Mouse (Mus musculus): ENCODE data around the gene Cnnm4. TPM values are rescaled to one million over a fixed set of nuclear protein-coding genes. Genes with fewer than 3 reads are reported as not detected.
"Not testable (repeated sequence)": the region's sequence is repeated elsewhere in the genome, so short reads cannot be mapped to it uniquely, and the experiment has no call there.

Gene Cnnm4
- total and polyA plus RNA-seq, 3 experiments, result 7.8 to 8.5 TPM; not detected in 1

- Histone ChIP-seq H3K27me3 (ENCODE audit: control insufficient read depth in 1 of 2, insufficient read depth in 2 of 2, low read length in 2 of 2) (no peaks in the 10 kb centered on the region), H3K27ac (ENCODE audit: control insufficient read depth, low read depth, low read length) (no peak overlapping the region), H3K79me2 (ENCODE audit: control insufficient read depth, insufficient read depth, low read length, poor library complexity) (no peaks in the 10 kb centered on the region), H3K9ac (ENCODE audit: control insufficient read depth, low read depth, low read length, poor library complexity, severe bottlenecking) (no peak overlapping the region), H3K4me1 (ENCODE audit: control insufficient read depth in 1 of 2, insufficient read depth in 2 of 2, low read length in 2 of 2) (peaks cover 0 to 4% of the 10 kb centered on the region in 2 experiments; a peak in 2 of 4 replicates), H3K4me3 (ENCODE audit: control insufficient read depth in 1 of 2, insufficient read depth in 1 of 2, low read depth in 2 of 2, low read length in 2 of 2) (no peak overlapping the region), H3K9me3 (replicated peaks; ENCODE audit: insufficient read depth, low read length) (no peaks in the 10 kb centered on the region), H3K36me3 (ENCODE audit: control insufficient read depth in 1 of 2, insufficient read depth in 2 of 2, low read length in 2 of 2) (no peaks in the 10 kb centered on the region)
- no peak for DNase-seq (ENCODE audit: low read depth, low spot score)
- no peak for TF ChIP-seq MAFK (IDR thresholded peaks at IDR 0.05; ENCODE audit: borderline replicate concordance, low read depth, low read length)
- TF ChIP-seq POLR2AphosphoS5 (IDR thresholded peaks at IDR 0.05; ENCODE audit: borderline replicate concordance, low read depth, low read length), result no peak
- TF ChIP-seq UBTF (IDR thresholded peaks at IDR 0.05; ENCODE audit: borderline replicate concordance, insufficient read depth, low read depth, low read length), result no peak
- no peak for TF ChIP-seq CTCF (IDR thresholded peaks at IDR 0.05 in 2 of 3, conservative IDR thresholded peaks at IDR 0.05 in 1 of 3; ENCODE audit: control insufficient read depth in 1 of 3, insufficient read depth in 1 of 3, low read depth in 2 of 3, low read length in 3 of 3, poor library complexity in 1 of 3, severe bottlenecking in 1 of 3)
- TF ChIP-seq ZMIZ1 (IDR thresholded peaks at IDR 0.05; ENCODE audit: low read depth, low read length), result no peak
- TF ChIP-seq MEF2A (IDR thresholded peaks at IDR 0.05; ENCODE audit: extremely low read depth, insufficient replicate concordance, low read depth, low read length, poor library complexity, severe bottlenecking), result no peak
- TF ChIP-seq GATA1 (IDR thresholded peaks at IDR 0.05; ENCODE audit: low read depth, low read length), result no peak
- TF ChIP-seq USF1 (IDR thresholded peaks at IDR 0.05; ENCODE audit: low read depth, low read length), result no peak
- TF ChIP-seq ZKSCAN1 (IDR thresholded peaks at IDR 0.05; ENCODE audit: low read depth, low read length), result no peak
- TF ChIP-seq POLR2AphosphoS2 (IDR thresholded peaks at IDR 0.05; ENCODE audit: low read length), result no peak
- no peak for TF ChIP-seq NRF1 (IDR thresholded peaks at IDR 0.05; ENCODE audit: insufficient read depth, low read depth, low read length, poor library complexity, severe bottlenecking)
- no peak for TF ChIP-seq MYC (IDR thresholded peaks at IDR 0.05; ENCODE audit: low read depth, low read length)
- no peak for TF ChIP-seq EP300 (IDR thresholded peaks at IDR 0.05; ENCODE audit: low read depth in 1 of 2, low read length in 2 of 2)
- TF ChIP-seq CHD1 (IDR thresholded peaks at IDR 0.05; ENCODE audit: low read depth, low read length), result no peak
- no peak for TF ChIP-seq TCF12 (IDR thresholded peaks at IDR 0.05; ENCODE audit: low read depth, low read length)
- TF ChIP-seq TBP (IDR thresholded peaks at IDR 0.05; ENCODE audit: low read depth, low read length), result no peak
- TF ChIP-seq HCFC1 (IDR thresholded peaks at IDR 0.05; ENCODE audit: low read depth, low read length), result no peak
Observed at GRCm38 (mm10) chr1:36536397-36536728, 64.9 kb downstream of the Cnnm4 start.

- not testable (repeated sequence) for H3K36me3 ChIP-seq (ENCODE audit: control insufficient read depth in 1 of 2, insufficient read depth in 2 of 2, low read length in 2 of 2); H3K9ac ChIP-seq (ENCODE audit: control insufficient read depth, low read depth, low read length, poor library complexity, severe bottlenecking); H3K27ac ChIP-seq (ENCODE audit: control insufficient read depth, low read depth, low read length); H3K4me3 ChIP-seq (ENCODE audit: control insufficient read depth in 1 of 2, insufficient read depth in 1 of 2, low read depth in 2 of 2, low read length in 2 of 2); H3K27me3 ChIP-seq (ENCODE audit: control insufficient read depth in 1 of 2, insufficient read depth in 2 of 2, low read length in 2 of 2); DNase-seq (ENCODE audit: low read depth, low spot score); H3K79me2 ChIP-seq (ENCODE audit: control insufficient read depth, insufficient read depth, low read length, poor library complexity); H3K9me3 ChIP-seq (replicated peaks; ENCODE audit: insufficient read depth, low read length); H3K4me1 ChIP-seq (ENCODE audit: control insufficient read depth in 1 of 2, insufficient read depth in 2 of 2, low read length in 2 of 2)
Observed at GRCm38 (mm10) chr1:36536783-36537182, 65.4 kb downstream of the Cnnm4 start, which contains the start of gene Ankrd23. Gene Ankrd23, minus strand, starts transcription at chr1:36536883.
